ENCODE assay signal across 22 mouse cellular contexts in the genomic region with DNA sequence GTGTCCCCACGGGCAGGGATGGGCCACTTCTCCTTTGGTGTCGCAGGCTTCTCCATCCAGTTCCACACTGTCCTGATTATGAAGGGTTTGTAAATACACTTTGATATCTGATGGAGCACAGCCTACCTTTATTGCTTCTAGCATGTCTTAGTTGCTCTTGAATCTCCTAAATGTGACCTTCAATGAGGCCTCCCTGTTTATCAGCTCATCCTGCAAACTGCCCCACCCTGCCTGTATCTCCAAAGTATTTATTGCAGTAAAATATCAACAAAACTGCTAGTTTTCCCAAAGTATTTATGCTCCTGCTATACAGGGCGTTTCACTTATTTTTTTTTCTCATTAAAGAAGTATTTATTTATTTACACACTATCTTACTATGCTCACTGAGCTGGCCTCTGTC. TPM values are rescaled to one million over a fixed set of nuclear protein-coding genes. Genes with fewer than 3 reads are reported as not detected.
"Had no signal": no experiment of that assay in that cellular context is flagged by ENCODE, and none has a peak within 500 bp of the region (broad histone marks: within the 10 kb centered on the region; RNA-seq: fewer than 3 reads in every experiment).

No protein-coding gene starts in this region.

- H3K4me2 ChIP-seq: lung, embryonic 15.5 days; midbrain, embryonic 12.5 days; neural tube, embryonic 13.5 days; neural tube, embryonic 15.5 days; stomach, embryonic 15.5 days had no signal

- H3K4me1 ChIP-seq: lung, embryonic 15.5 days; midbrain, embryonic 10.5 days; midbrain, embryonic 12.5 days; neural tube, embryonic 13.5 days; stomach, embryonic 15.5 days had no signal

- H3K9ac ChIP-seq: lung, embryonic 15.5 days; midbrain, embryonic 12.5 days; neural tube, embryonic 13.5 days; neural tube, embryonic 15.5 days; stomach, embryonic 15.5 days had no signal

- H3K36me3 ChIP-seq: lung, embryonic 15.5 days; midbrain, embryonic 10.5 days; midbrain, embryonic 12.5 days; neural tube, embryonic 13.5 days; neural tube, embryonic 15.5 days; stomach, embryonic 15.5 days had no signal

- H3K4me3 ChIP-seq: lung, embryonic 15.5 days; megakaryocyte, embryonic 14.5 days; midbrain, embryonic 10.5 days; midbrain, embryonic 12.5 days; myocyte; neural tube, embryonic 13.5 days; neural tube, embryonic 15.5 days; stomach, embryonic 15.5 days had no signal

- H3K9me3 ChIP-seq: lung, embryonic 15.5 days; megakaryocyte, embryonic 14.5 days; midbrain, embryonic 10.5 days; midbrain, embryonic 12.5 days; neural tube, embryonic 13.5 days; neural tube, embryonic 15.5 days; stomach, embryonic 15.5 days had no signal

- DNase-seq: lung, adult 2 months; lung, postnatal 14 days; lung, postnatal 36 days; midbrain, embryonic 14.5 days; retina, postnatal 1 day; right cerebral cortex, adult 18-20 months; thymus, adult 2 months; thymus, postnatal 25 days; thymus, postnatal 4 days had no signal

- H3K27me3 ChIP-seq: lung, embryonic 15.5 days; midbrain, embryonic 12.5 days; neural tube, embryonic 13.5 days; neural tube, embryonic 15.5 days; stomach, embryonic 15.5 days had no signal

- ATAC-seq: lung, postnatal 0 days; midbrain, embryonic 16.5 days had no signal

- H3K27ac ChIP-seq: lung, embryonic 15.5 days; macrophage; midbrain, embryonic 10.5 days; midbrain, embryonic 12.5 days; neural tube, embryonic 13.5 days; neural tube, embryonic 15.5 days; stomach, embryonic 15.5 days; stomach, postnatal 0 days had no signal

RNA-seq across cellular contexts. Expression of a gene that starts 59.4 kb away (rescaled TPM):
- total RNA-seq: liver, adult 2 months had no signal
- polyA plus RNA-seq: liver, adult 2 months had no signal
